Mouse (Mus musculus) midbrain, embryonic 10.5 days (tissue): Measurements from ENCODE around the gene Kif17. TPM values are rescaled to one million over a fixed set of nuclear protein-coding genes. Genes with fewer than 3 reads are reported as not detected.

ENCODE experiments used
- DNase-seq: peaks from one replicate; pipeline ENCODE4 v3.0.0-alpha.2; 2017; ENCODE audit warnings: low spot score
- H3K27ac ChIP-seq: fragments of 300-500 bp; sonication (generic); replicated peaks from 2 replicates; pipeline ENCODE4 v1.5.1; 2016; ENCODE audit warnings: mild to moderate bottlenecking
- H3K27me3 ChIP-seq: fragments of 300-500 bp; sonication (generic); 2 replicates; pipeline ENCODE4 v1.6.1; 2016; ENCODE audit warnings: low read depth, mild to moderate bottlenecking; ENCODE audit not compliant: poor library complexity, severe bottlenecking
- H3K36me3 ChIP-seq: fragments of 300-500 bp; sonication (generic); 2 replicates; pipeline ENCODE4 v1.6.1; 2016; ENCODE audit warnings: mild to moderate bottlenecking, moderate library complexity
- H3K4me1 ChIP-seq: fragments of 300-500 bp; sonication (generic); 2 replicates; pipeline ENCODE4 v1.6.1; 2016
- H3K4me3 ChIP-seq: fragments of 300-500 bp; sonication (generic); 2 replicates; pipeline ENCODE4 v1.5.1; 2016; ENCODE audit warnings: mild to moderate bottlenecking, moderate library complexity
- H3K9me3 ChIP-seq: fragments of 300-500 bp; sonication (generic); replicated peaks from 2 replicates; pipeline ENCODE4 v1.6.1; 2016; ENCODE audit warnings: mild to moderate bottlenecking
- WGBS: fragments of 180-500 bp; shearing (Covaris S2); methylation state at CpG from one replicate; pipeline ENCODE4 v1.1.7; 2016; 5-methylcytosine and 5-hydroxymethylcytosine counted together
- polyA plus RNA-seq: library from polyadenylated mRNA; unstranded; fragments of >200 nt; fragmentation: Nextera tagmentation; extraction: Ambion mirVana; gene quantifications from 2 replicates; pipeline ENCODE4 v1.2.1, GENCODE M21; 2016

The Kif17 gene
- polyA plus RNA-seq, 1 experiment from 2014 or later, result 0.53 TPM

DNA sequence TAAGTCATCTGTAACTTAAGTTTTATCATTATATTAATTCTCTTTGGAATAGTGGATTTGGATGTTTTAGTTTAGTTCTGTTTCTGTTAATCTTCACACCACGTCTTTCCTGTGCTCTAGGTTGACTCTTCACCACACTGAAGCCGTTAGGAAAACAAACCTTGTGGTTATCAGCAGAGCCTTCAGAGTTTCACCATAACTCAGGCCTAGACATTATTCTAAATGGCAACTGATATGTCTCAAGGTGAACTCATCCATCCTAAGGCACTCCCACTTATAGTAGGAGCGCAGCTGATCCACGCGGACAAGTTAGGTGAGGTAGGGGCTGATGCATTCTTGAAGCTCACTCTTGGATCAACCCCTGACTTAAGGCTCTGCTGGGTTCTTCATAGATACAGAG, 28.8 kb upstream of the Kif17 start:
- 92% methylated on average over 5 of the region's 5 CpGs for WGBS
- H3K4me3 ChIP-seq, result no peak overlapping the region
- H3K36me3 ChIP-seq, result peaks cover 76% of the 10 kb centered on the region
- DNase-seq, result no peak
- H3K4me1 ChIP-seq, result peaks cover 25% of the 10 kb centered on the region
- no peaks in the 10 kb centered on the region for H3K27me3 ChIP-seq
- H3K27ac ChIP-seq, result no peak overlapping the region
- H3K9me3 ChIP-seq, result no peaks in the 10 kb centered on the region

DNA sequence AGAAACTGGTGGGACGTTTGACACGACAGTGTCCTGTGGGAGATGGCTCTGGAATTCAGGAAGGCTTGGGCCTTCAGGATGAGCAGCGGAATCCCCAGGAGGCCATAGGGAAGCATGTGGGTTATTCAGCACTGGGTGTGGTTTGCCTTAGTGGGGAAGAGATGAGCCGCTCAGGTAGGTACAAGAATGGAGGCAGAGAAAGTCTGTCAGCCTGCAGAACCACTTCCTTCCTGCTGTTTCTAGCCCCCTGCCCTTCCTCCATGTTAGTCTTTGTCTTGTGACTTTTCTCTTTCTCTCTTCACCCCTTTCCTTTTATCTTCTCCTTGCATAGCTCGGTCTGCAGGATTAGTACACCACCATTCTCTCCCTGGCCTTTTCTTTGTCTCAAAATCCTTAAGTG, 27.8 kb upstream of the Kif17 start:
- no peak for DNase-seq
- WGBS, result 91% methylated on average over 5 of the region's 5 CpGs
- Histone ChIP-seq H3K27me3 (no peaks in the 10 kb centered on the region), H3K27ac (no peak overlapping the region), H3K9me3 (no peaks in the 10 kb centered on the region), H3K36me3 (peaks cover 84% of the 10 kb centered on the region), H3K4me1 (peaks cover 22% of the 10 kb centered on the region), H3K4me3 (no peak overlapping the region)

DNA sequence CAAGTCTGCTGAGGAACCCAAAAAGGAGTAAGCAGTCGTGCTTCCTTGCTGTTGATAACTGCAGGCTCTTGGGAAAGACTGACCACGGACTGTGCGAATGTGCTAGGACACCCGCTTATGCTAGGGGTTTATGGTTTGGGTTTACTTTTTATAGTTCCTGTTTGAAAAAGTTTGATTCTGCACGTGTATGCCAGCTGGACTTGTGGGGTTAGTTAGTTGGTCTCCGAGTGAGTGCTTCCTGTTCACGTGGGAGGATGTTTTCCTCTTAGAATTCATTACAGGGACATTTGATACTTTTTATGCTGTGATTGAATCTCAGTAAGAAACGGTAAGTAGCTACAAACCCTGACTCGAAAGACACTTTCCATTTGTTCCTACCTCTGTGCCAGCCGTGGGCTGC, 26.6 kb upstream of the Kif17 start:
- Histone ChIP-seq H3K27me3 (no peaks in the 10 kb centered on the region), H3K27ac (no peak overlapping the region), H3K36me3 (peaks cover 92% of the 10 kb centered on the region), H3K4me1 (peaks cover 12% of the 10 kb centered on the region), H3K9me3 (no peaks in the 10 kb centered on the region), H3K4me3 (no peak overlapping the region)
- WGBS, result 91% methylated on average over 10 of the region's 10 CpGs
- no peak for DNase-seq

DNA sequence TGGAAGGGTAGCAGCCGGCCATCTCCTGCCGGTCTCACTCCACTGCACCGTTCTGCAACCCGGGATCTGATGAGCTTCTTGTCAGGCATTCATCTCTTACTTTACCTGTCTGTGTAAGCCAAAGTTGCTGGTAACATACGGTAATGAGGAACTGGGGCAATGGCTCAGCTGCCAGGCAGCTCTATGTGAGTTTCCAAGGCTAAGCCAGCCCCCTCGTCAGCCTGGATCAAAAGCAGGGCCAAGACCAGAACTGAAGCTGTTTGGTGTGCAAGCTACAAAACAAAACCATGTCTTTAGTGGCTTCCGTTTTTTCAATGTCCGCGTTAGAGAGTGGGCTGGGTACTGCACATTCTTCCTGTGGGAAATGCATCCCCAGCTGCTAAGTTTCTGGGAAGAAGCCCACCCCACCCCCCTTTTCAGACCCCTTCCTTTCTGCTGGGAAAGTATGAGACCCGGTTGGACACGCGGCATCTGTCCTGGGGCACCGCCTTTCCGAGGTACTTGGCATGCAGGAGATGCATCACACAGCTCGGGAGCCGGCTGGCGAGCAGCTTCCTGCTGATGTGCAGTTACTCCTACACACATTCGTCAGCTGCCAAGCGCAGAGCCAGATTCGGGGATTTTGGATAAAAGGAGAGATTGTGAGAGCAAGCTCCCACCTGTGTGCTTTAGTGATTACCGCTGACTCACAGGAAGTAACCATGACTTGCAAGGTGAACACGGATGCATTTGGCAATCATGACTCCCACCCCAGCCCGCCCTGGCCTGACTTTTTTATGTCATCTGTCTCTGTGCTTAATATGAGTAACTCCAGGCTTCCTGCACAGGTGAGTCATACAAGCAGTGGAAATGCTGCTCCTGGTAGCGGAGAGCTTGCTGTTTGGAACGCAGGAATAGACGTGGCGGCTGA, 3.2 kb upstream of the Kif17 start:
- no peak overlapping the region for H3K27ac ChIP-seq
- H3K27me3 ChIP-seq, result peaks cover 49% of the 10 kb centered on the region
- H3K4me3 ChIP-seq, result no peak overlapping the region
- peaks cover 28% of the 10 kb centered on the region for H3K4me1 ChIP-seq
- no peaks in the 10 kb centered on the region for H3K9me3 ChIP-seq
- DNase-seq, result no peak
- peaks cover 60% of the 10 kb centered on the region for H3K36me3 ChIP-seq
- WGBS, result 83% methylated on average over 27 of the region's 27 CpGs

DNA sequence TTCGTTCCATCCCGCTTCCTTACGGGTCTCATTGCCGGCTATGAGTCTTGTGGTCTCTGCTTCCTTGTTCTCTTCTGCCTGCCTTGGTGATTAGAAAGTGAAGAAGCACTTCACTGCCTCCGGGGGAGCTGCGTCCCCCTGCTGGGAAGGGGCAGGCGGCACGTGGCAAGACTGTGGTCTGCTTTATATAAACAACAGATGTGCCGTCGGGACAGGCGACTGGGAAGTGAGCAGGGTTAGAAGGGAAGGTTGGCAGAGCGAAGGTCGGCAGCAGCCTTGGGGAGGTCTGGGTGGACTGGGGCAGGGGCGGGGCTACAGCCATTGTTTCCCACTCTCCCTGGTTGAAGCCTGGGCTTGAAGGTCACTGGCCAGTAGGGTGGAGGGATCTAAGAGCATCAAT, 1.6 kb downstream of the Kif17 start:
- peaks cover 12% of the 10 kb centered on the region for H3K36me3 ChIP-seq
- DNase-seq, result peak; percentile 68

DNA sequence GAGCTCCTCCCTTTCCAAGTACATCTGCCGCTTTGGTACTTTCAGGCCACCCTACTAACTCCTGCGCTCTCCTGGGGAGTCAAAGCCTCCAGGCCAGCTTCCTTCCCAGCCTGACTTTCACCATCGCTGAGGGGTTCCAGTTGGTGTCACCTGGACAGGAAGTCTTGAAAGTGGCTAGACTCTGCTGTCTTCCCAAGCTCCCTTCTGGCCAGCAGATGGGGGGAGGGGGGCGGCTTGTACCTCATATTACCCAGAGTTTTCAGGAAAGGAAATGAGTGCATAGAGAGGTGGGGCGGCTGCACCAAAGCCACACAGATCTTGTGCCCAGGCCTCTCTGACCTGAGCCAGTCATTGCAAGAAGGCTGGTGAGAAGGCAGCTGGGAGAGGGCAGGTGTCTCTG, 2.0 kb downstream of the Kif17 start:
- no peak for DNase-seq
- peaks cover 45% of the 10 kb centered on the region for H3K4me1 ChIP-seq
- no peaks in the 10 kb centered on the region for H3K9me3 ChIP-seq
- H3K27me3 ChIP-seq, result peaks cover 97% of the 10 kb centered on the region
- H3K4me3 ChIP-seq, result peak overlapping the region; percentile 71
- H3K27ac ChIP-seq, result peak overlapping the region; percentile 69
- H3K36me3 ChIP-seq, result peaks cover 8% of the 10 kb centered on the region
- WGBS, result 13% methylated on average over 5 of the region's 5 CpGs

More for the DNA sequence above, 1.6 kb downstream of the Kif17 start:
- Histone ChIP-seq H3K9me3 (no peaks in the 10 kb centered on the region), H3K4me1 (peaks cover 42% of the 10 kb centered on the region), H3K27me3 (peaks cover 96% of the 10 kb centered on the region), H3K27ac (peak overlapping the region; percentile 69), H3K4me3 (peak overlapping the region; percentile 71)
- whole genome bisulfite sequencing, result under 1% methylated on average over 14 of the region's 14 CpGs

DNA sequence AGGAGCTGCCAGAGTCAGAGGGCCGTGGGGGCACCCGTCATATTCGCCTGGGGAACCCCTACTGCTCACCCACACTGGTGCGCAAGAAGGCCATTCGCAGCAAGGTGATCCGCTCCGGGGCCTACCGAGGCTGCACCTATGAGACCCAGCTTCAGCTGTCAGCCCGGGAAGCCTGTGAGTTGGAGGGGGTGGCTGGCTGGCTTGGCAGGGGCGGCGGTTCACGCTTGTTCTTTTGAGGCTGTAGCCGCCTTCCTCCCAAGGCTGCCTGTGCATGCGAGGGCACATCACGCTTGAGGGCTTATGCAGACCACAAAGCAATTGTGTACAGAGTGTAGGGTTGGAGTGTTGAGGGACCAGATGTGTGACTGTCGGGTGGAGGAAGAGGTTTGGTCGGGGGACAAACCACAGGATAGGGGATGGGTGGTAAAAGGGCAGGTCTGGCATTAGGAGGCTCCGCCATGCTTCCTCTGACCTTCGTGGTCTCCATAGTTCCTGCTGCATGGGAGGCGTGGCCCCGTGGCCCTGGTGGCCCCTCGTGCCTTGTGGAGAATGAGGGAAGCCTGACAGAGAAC, 7.0 kb downstream of the Kif17 start:
- Histone ChIP-seq H3K9me3 (no peaks in the 10 kb centered on the region), H3K27ac (no peak overlapping the region), H3K27me3 (peaks cover 86% of the 10 kb centered on the region), H3K4me3 (no peak overlapping the region), H3K36me3 (no peaks in the 10 kb centered on the region), H3K4me1 (peaks cover 32% of the 10 kb centered on the region)
- DNase-seq, result no peak
- WGBS, result 87% methylated on average over 22 of the region's 22 CpGs

DNA sequence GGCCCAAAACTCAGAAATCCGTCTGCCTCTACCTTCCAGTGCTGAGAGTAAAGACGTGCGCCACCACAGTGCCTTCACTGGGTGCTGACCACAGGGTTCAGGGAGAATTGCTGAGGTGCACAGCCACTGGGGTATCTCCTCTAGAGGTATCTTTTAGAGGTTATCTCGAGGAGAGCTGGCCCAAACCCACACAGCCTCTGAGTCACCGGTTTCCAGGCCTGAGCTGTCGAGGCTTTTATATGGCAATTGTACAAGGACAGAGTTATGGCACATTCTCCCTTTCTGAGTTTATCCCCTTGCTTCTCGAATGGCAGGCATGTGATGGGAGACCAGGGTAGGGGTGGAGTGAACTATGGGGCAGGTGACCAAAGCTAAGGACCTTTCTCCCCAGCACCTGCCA, 8.4 kb downstream of the Kif17 start:
- Histone ChIP-seq H3K27ac (no peak overlapping the region), H3K27me3 (peaks cover 83% of the 10 kb centered on the region), H3K4me1 (peaks cover 33% of the 10 kb centered on the region), H3K36me3 (no peaks in the 10 kb centered on the region), H3K4me3 (no peak overlapping the region), H3K9me3 (no peaks in the 10 kb centered on the region)
- DNase-seq, result no peak
- WGBS, result 87% methylated on average over 7 of the region's 7 CpGs

DNA sequence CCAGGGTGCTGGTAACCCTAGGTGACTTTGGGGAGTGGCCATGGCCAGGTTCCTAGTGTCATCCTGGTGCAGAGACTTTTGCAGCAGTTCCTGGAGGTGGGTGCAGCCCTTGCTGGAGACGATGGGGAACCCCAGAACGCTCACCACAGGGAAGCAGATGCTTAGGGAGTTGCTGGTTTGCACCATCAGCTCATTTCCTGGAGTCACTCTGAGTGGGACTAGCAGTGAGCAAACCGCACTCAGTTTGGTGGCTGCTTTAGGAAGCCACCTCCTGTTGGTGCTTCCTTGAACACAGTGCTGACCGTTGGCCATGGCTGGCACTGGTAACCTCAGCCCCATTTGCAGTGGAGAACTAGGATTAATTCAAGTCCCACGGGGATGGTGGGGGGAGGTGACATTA, 9.2 kb downstream of the Kif17 start:
- 87% methylated on average over 5 of the region's 5 CpGs for WGBS
- Histone ChIP-seq H3K27ac (no peak overlapping the region), H3K4me3 (no peak overlapping the region), H3K4me1 (peaks cover 33% of the 10 kb centered on the region), H3K9me3 (no peaks in the 10 kb centered on the region), H3K36me3 (no peaks in the 10 kb centered on the region), H3K27me3 (peaks cover 83% of the 10 kb centered on the region)
- no peak for DNase-seq

DNA sequence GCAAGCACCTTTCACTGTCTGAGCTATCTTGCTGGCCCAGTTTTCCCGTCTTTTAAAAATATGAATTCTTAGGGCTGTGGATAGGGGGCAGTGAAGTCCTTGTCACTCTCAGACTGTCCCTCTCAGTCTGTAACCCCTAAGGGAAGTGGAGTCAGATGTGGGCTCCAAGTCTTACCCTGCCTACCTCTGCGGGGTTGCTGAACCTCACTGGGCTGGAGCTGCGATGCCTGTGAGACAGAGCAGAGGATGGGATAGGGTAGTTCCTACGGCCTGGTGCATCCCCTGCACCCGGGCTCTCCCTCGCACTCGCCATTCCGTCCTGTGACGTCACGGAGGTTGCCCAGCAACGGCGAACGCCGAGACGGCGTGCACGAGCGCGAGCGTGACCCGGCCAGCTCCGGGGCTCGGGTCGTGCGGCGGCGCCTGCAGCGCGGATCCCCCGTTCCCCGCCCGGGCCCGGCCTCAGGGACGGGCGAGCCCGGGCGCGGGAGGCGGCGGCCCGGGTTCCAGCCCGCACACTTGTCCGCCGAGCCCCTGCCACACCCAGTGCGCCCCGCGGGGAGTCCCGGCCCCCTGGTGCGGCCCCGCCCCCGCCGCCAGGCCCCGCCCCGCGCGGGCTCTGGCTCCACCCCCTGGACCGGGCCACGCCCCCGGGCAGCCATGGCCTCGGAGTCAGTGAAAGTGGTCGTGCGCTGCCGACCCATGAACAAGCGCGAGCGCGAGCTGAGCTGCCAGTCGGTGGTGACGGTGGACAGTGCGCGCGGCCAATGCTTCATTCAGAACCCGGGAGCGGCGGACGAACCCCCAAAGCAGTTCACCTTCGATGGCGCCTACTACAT, 11.8 kb downstream of the Kif17 start:
- H3K36me3 ChIP-seq, result no peaks in the 10 kb centered on the region
- under 1% methylated on average over 78 of the region's 78 CpGs for WGBS
- H3K27me3 ChIP-seq, result peaks cover 67% of the 10 kb centered on the region
- peaks cover 28% of the 10 kb centered on the region for H3K4me1 ChIP-seq
- no peaks in the 10 kb centered on the region for H3K9me3 ChIP-seq
- peak; percentile 93 for DNase-seq
- peak overlapping the region; percentile 70 for H3K27ac ChIP-seq
- peak overlapping the region; percentile 78 for H3K4me3 ChIP-seq

DNA sequence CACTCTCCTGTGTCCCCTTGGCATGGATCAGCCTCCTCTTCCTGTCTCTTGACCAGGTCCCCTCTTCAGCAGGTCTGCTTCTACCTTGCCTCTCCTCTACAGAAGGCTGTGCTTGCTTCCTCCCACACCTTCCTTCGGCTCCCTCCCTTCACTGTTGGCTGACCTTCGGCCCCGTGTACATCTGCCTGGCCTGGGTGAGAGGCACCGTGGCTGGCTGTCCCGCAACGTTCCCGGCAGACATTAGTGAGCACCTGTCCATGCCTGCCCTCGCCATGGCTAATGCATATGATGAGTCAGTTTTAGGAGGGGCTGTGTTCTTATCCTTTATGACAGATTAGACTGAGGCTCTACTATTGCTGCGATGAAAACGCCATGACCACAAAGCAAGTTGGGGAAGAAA, 17.6 kb downstream of the Kif17 start:
- no peak for DNase-seq
- Histone ChIP-seq H3K36me3 (no peaks in the 10 kb centered on the region), H3K4me3 (no peak overlapping the region), H3K4me1 (peaks cover 6% of the 10 kb centered on the region), H3K27ac (no peak overlapping the region), H3K27me3 (peaks cover 25% of the 10 kb centered on the region), H3K9me3 (no peaks in the 10 kb centered on the region; the same call in 1 of the 2 replicates)
- WGBS, result 91% methylated on average over 10 of the region's 10 CpGs

DNA sequence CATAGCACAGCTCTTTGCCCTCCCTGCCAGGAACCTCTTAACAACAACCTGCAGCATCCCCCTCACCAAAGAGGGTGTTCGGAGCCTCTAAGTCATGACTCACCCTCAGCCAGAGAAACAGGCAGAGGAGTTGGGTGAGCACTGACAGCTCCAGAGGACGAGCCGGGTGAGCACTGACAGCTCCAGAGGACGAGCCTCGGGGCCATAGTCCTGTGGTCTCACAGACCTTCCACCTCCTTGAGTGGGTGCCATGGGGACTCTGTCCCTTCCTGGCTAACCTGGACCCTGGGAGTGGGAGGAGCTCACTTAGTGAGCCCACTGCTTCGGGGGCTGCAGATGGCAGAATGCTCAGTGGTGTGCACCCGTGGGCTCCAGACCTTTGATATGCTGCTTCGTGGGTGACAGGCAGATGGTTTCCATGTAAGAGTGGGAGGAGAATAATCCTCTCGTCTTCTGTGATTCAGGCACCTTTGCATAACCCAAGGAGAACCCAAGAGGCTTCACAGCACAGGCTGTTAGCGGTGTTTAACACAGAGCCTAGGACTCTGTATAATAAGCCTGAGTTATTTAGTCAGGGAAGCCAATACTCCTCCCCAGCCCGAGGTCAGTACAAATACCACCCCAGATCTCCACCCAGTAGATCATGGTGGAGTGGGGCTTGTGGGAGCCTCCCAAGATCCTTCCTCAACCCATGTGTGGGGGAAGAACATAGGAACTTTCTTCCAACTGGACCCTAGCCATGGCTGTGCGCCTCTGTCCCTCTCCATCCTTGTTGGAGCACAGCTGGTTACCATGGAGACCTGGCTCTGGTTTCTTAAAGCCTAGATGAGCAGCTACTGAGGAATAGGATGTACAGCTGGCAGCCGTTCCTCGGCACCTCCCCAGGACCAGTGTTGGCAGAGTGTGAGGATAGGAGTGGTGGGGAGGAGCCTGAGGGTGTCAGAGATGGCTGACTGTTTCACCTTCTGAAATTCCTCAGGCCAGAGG, 22.1 kb downstream of the Kif17 start:
- 78% methylated on average over 14 of the region's 14 CpGs for WGBS
- H3K36me3 ChIP-seq, result no peaks in the 10 kb centered on the region
- no peak for DNase-seq
- H3K27ac ChIP-seq, result no peak overlapping the region
- H3K27me3 ChIP-seq, result no peaks in the 10 kb centered on the region
- H3K4me1 ChIP-seq, result peaks cover 4% of the 10 kb centered on the region; the same call in 1 of the 2 replicates
- H3K9me3 ChIP-seq, result no peaks in the 10 kb centered on the region; the same call in 1 of the 2 replicates
- no peak overlapping the region for H3K4me3 ChIP-seq
